Mouse (Mus musculus) ES-E14 (cell line): ENCODE results near the gene Trim8.

Experiments
- CHD2 ChIP-seq: IDR thresholded peaks from 2 replicates; pipeline ENCODE4 v1.6.1; 2014; ENCODE audit warnings: mild to moderate bottlenecking, low read depth, low read length, inconsistent platforms
- HCFC1 ChIP-seq: IDR thresholded peaks from 2 replicates; pipeline ENCODE4 v1.6.1; 2012; ENCODE audit warnings: low read length, inconsistent platforms, borderline replicate concordance; ENCODE audit not compliant: insufficient read depth
- MAFK ChIP-seq: IDR thresholded peaks from 2 replicates; pipeline ENCODE4 v1.6.1; 2014; ENCODE audit warnings: mild to moderate bottlenecking, low read depth, low read length, inconsistent platforms; ENCODE audit not compliant: insufficient read depth
- ZC3H11A ChIP-seq: IDR thresholded peaks from 2 replicates; pipeline ENCODE4 v1.6.1; 2012; ENCODE audit warnings: low read depth, mild to moderate bottlenecking, inconsistent platforms, low read length, borderline replicate concordance

- TF ChIP-seq ZC3H11A, result no peak
- TF ChIP-seq HCFC1, result no peak
- TF ChIP-seq CHD2, result no peak
- no peak for TF ChIP-seq MAFK
Observed at GRCm38 (mm10) chr19:46531071-46532030, 29.8 kb downstream of the Trim8 start.
